Mouse (Mus musculus) heart, embryonic 15.5 days (tissue): ENCODE measurements around the gene Cyp19a1. TPM values are rescaled to one million over a fixed set of nuclear protein-coding genes. Genes with fewer than 3 reads are reported as not detected.

ENCODE experiments used
- ATAC-seq: fragments of 200-750 bp; cut with Nextera tagmentation; replicated peaks from 2 replicates; pipeline ENCODE4 v1.8.0; 2017; ENCODE audit warnings: low read depth, moderate TSS enrichment; ENCODE audit not compliant: insufficient number of reproducible peaks, insufficient read depth, low FRiP score
- H3K27ac ChIP-seq: fragments of 300-500 bp; sonication (generic); 2 replicates; pipeline ENCODE4 v1.5.1; 2015; ENCODE audit warnings: mild to moderate bottlenecking, inconsistent platforms
- H3K27me3 ChIP-seq: fragments of 300-500 bp; sonication (generic); 2 replicates; pipeline ENCODE4 v1.6.1; 2015; ENCODE audit warnings: inconsistent platforms
- H3K36me3 ChIP-seq: fragments of 300-500 bp; sonication (generic); 2 replicates; pipeline ENCODE4 v1.6.1; 2015; ENCODE audit warnings: mild to moderate bottlenecking, inconsistent platforms
- H3K4me1 ChIP-seq: fragments of 300-500 bp; sonication (generic); replicated peaks from 2 replicates; pipeline ENCODE4 v1.6.1; 2015; ENCODE audit warnings: inconsistent platforms
- H3K4me2 ChIP-seq: fragments of 300-500 bp; sonication (generic); 2 replicates; pipeline ENCODE4 v1.6.1; 2015; ENCODE audit warnings: inconsistent platforms, mild to moderate bottlenecking, moderate library complexity
- H3K4me3 ChIP-seq: fragments of 300-500 bp; sonication (generic); 2 replicates; pipeline ENCODE4 v1.5.1; 2015; ENCODE audit warnings: mild to moderate bottlenecking, inconsistent platforms
- H3K9ac ChIP-seq: fragments of 300-500 bp; sonication (generic); 2 replicates; pipeline ENCODE4 v1.6.1; 2015; ENCODE audit warnings: mild to moderate bottlenecking, inconsistent platforms
- H3K9me3 ChIP-seq: fragments of 300-500 bp; sonication (generic); replicated peaks from 2 replicates; pipeline ENCODE4 v1.6.1; 2016; ENCODE audit warnings: inconsistent platforms
- WGBS: fragments of 180-500 bp; shearing (Covaris S2); methylation state at CpG from one replicate; pipeline ENCODE4 v1.1.7; 2015; ENCODE audit warnings: mixed read lengths; 5-methylcytosine and 5-hydroxymethylcytosine counted together
- polyA plus RNA-seq: library from polyadenylated mRNA; unstranded; fragments of >200 nt; fragmentation: Nextera tagmentation; extraction: Ambion mirVana; gene quantifications from 2 replicates; pipeline ENCODE4 v1.2.1, GENCODE M21; 2015

Cyp19a1 gene
- polyA plus RNA-seq: not detected in 2 replicates

- no peaks in the 10 kb centered on the region for H3K36me3 ChIP-seq
- H3K4me3 ChIP-seq: no peak within 1 kb of the TSS
- no peaks in the 10 kb centered on the region for H3K27me3 ChIP-seq
- no peak within 1 kb of the TSS for H3K27ac ChIP-seq
- H3K4me2 ChIP-seq: no peak within 1 kb of the TSS
- H3K9ac ChIP-seq: no peak within 1 kb of the TSS
- no peak for ATAC-seq
- 70% methylated on average over 7 of the region's 7 CpGs for WGBS
- no peaks in the 10 kb centered on the region for H3K4me1 ChIP-seq
- no peaks in the 10 kb centered on the region for H3K9me3 ChIP-seq
These were observed at the start of gene Cyp19a1 for GRCm38 (mm10) chr9:54268010-54268409. Gene Cyp19a1 (minus strand): TSS chr9:54268110.

GRCm38 (mm10) chr9:54316363-54316762, 48.5 kb upstream of the Cyp19a1 start:
- no peak overlapping the region for H3K4me2 ChIP-seq
- no peak overlapping the region for H3K27ac ChIP-seq
- H3K36me3 ChIP-seq: no peaks in the 10 kb centered on the region
- 69% methylated on average over 9 of the region's 9 CpGs for WGBS
- no peaks in the 10 kb centered on the region for H3K4me1 ChIP-seq
- no peak for ATAC-seq
- no peaks in the 10 kb centered on the region for H3K9me3 ChIP-seq
- H3K4me3 ChIP-seq: no peak overlapping the region
- H3K27me3 ChIP-seq: no peaks in the 10 kb centered on the region
- H3K9ac ChIP-seq: no peak overlapping the region

GRCm38 (mm10) chr9:54308751-54309358, 40.9 kb upstream of the Cyp19a1 start:
- no peak for ATAC-seq
- Histone ChIP-seq H3K27me3 (no peaks in the 10 kb centered on the region), H3K9me3 (no peaks in the 10 kb centered on the region), H3K27ac (no peak overlapping the region), H3K4me3 (no peak overlapping the region), H3K4me1 (no peaks in the 10 kb centered on the region), H3K4me2 (no peak overlapping the region), H3K36me3 (no peaks in the 10 kb centered on the region), H3K9ac (no peak overlapping the region)
- WGBS: 62% methylated on average over 2 of the region's 2 CpGs

GRCm38 (mm10) chr9:54308209-54308608, 40.3 kb upstream of the Cyp19a1 start:
- ATAC-seq: no peak
- Histone ChIP-seq H3K4me1 (no peaks in the 10 kb centered on the region), H3K4me3 (no peak overlapping the region), H3K36me3 (no peaks in the 10 kb centered on the region), H3K27me3 (no peaks in the 10 kb centered on the region), H3K9ac (no peak overlapping the region), H3K9me3 (no peaks in the 10 kb centered on the region), H3K4me2 (no peak overlapping the region), H3K27ac (no peak overlapping the region)
- WGBS: 52% methylated on average over 1 of the region's 1 CpGs

GRCm38 (mm10) chr9:54301255-54301654, 33.3 kb upstream of the Cyp19a1 start:
- no peaks in the 10 kb centered on the region for H3K9me3 ChIP-seq
- H3K27ac ChIP-seq: no peak overlapping the region
- ATAC-seq: no peak
- H3K4me2 ChIP-seq: no peak overlapping the region
- no peaks in the 10 kb centered on the region for H3K27me3 ChIP-seq
- WGBS: 71% methylated on average over 4 of the region's 4 CpGs
- no peak overlapping the region for H3K9ac ChIP-seq
- no peaks in the 10 kb centered on the region for H3K36me3 ChIP-seq
- H3K4me3 ChIP-seq: no peak overlapping the region
- H3K4me1 ChIP-seq: no peaks in the 10 kb centered on the region

- H3K4me3 ChIP-seq: no peak overlapping the region
- H3K9ac ChIP-seq: no peak overlapping the region
- H3K4me1 ChIP-seq: no peaks in the 10 kb centered on the region
- no peak overlapping the region for H3K4me2 ChIP-seq
- no peak for ATAC-seq
- H3K27ac ChIP-seq: no peak overlapping the region
- H3K27me3 ChIP-seq: no peaks in the 10 kb centered on the region
- H3K36me3 ChIP-seq: no peaks in the 10 kb centered on the region
- no peaks in the 10 kb centered on the region for H3K9me3 ChIP-seq
These were observed 31.9 kb upstream of the Cyp19a1 start for GRCm38 (mm10) chr9:54299792-54300191.

GRCm38 (mm10) chr9:54299389-54299788, 31.5 kb upstream of the Cyp19a1 start:
- Histone ChIP-seq H3K27me3 (no peaks in the 10 kb centered on the region), H3K27ac (no peak overlapping the region), H3K4me3 (no peak overlapping the region), H3K9ac (no peak overlapping the region), H3K36me3 (no peaks in the 10 kb centered on the region), H3K4me1 (no peaks in the 10 kb centered on the region), H3K9me3 (no peaks in the 10 kb centered on the region), H3K4me2 (no peak overlapping the region)
- ATAC-seq: no peak
- WGBS: 85% methylated on average over 3 of the region's 3 CpGs

GRCm38 (mm10) chr9:54287804-54288203, 19.9 kb upstream of the Cyp19a1 start:
- peaks cover 46% of the 10 kb centered on the region for H3K27me3 ChIP-seq
- H3K4me2 ChIP-seq: no peak overlapping the region
- H3K9ac ChIP-seq: no peak overlapping the region
- no peak overlapping the region for H3K27ac ChIP-seq
- H3K4me3 ChIP-seq: no peak overlapping the region
- WGBS: 69% methylated on average over 5 of the region's 5 CpGs
- no peak for ATAC-seq
- no peaks in the 10 kb centered on the region for H3K36me3 ChIP-seq
- no peaks in the 10 kb centered on the region for H3K9me3 ChIP-seq
- peaks cover 6% of the 10 kb centered on the region for H3K4me1 ChIP-seq

- no peaks in the 10 kb centered on the region for H3K9me3 ChIP-seq
- H3K9ac ChIP-seq: no peak within 1 kb of the TSS
- peaks cover 6% of the 10 kb centered on the region for H3K4me1 ChIP-seq
- peaks cover 47% of the 10 kb centered on the region for H3K27me3 ChIP-seq
- 2% methylated on average over 61 of the region's 61 CpGs for WGBS
- no peaks in the 10 kb centered on the region for H3K36me3 ChIP-seq
- peak within 1 kb of the TSS; percentile 33 for H3K4me3 ChIP-seq
- H3K27ac ChIP-seq: no peak within 1 kb of the TSS
- H3K4me2 ChIP-seq: peak within 1 kb of the TSS; percentile 59
- ATAC-seq: no peak; the same call in 1 of the 2 replicates
These were observed 18.5 kb upstream of the Cyp19a1 start, which contains the start of gene Gldn for GRCm38 (mm10) chr9:54286331-54286987. Gene Gldn (plus strand): TSS chr9:54286486.

- H3K4me1 ChIP-seq: no peaks in the 10 kb centered on the region
- H3K27me3 ChIP-seq: peaks cover 12% of the 10 kb centered on the region
- H3K4me3 ChIP-seq: no peak overlapping the region
- H3K9ac ChIP-seq: no peak overlapping the region
- ATAC-seq: no peak
- H3K27ac ChIP-seq: no peak overlapping the region
- no peak overlapping the region for H3K4me2 ChIP-seq
- 74% methylated on average over 12 of the region's 12 CpGs for WGBS
- H3K9me3 ChIP-seq: no peaks in the 10 kb centered on the region
- no peaks in the 10 kb centered on the region for H3K36me3 ChIP-seq
These were observed 11.2 kb upstream of the Cyp19a1 start for GRCm38 (mm10) chr9:54279046-54279589.

GRCm38 (mm10) chr9:54275283-54275682, 7.4 kb upstream of the Cyp19a1 start:
- H3K9ac ChIP-seq: no peak overlapping the region
- H3K27ac ChIP-seq: no peak overlapping the region
- no peak for ATAC-seq
- H3K27me3 ChIP-seq: no peaks in the 10 kb centered on the region
- H3K4me2 ChIP-seq: no peak overlapping the region
- 80% methylated on average over 4 of the region's 4 CpGs for WGBS
- H3K4me3 ChIP-seq: no peak overlapping the region
- no peaks in the 10 kb centered on the region for H3K4me1 ChIP-seq
- H3K36me3 ChIP-seq: no peaks in the 10 kb centered on the region
- H3K9me3 ChIP-seq: no peaks in the 10 kb centered on the region

GRCm38 (mm10) chr9:54270889-54271288, 3.0 kb upstream of the Cyp19a1 start:
- H3K4me2 ChIP-seq: no peak overlapping the region
- no peak overlapping the region for H3K9ac ChIP-seq
- H3K9me3 ChIP-seq: no peaks in the 10 kb centered on the region
- H3K4me1 ChIP-seq: no peaks in the 10 kb centered on the region
- no peaks in the 10 kb centered on the region for H3K36me3 ChIP-seq
- WGBS: 22% methylated on average over 5 of the region's 5 CpGs
- H3K4me3 ChIP-seq: no peak overlapping the region
- H3K27ac ChIP-seq: no peak overlapping the region
- H3K27me3 ChIP-seq: no peaks in the 10 kb centered on the region
- no peak for ATAC-seq
